ENCODE assay signal across 15 mouse cellular contexts in genomic region chr7:99963237-99963860, GRCm38 (mm10). TPM values are rescaled to one million over a fixed set of nuclear protein-coding genes. Genes with fewer than 3 reads are reported as not detected.
A peak's percentile ranks its signal among the peaks of the same experiment; 100 is the strongest.
DNase-seq lines count a peak whose midpoint lies in the region; ATAC-seq and TF ChIP-seq lines count a peak whose summit lies in the region.
"Had no signal": no experiment of that assay in that cellular context is flagged by ENCODE, and none has a peak within 500 bp of the region (broad histone marks: within the 10 kb centered on the region; RNA-seq: fewer than 3 reads in every experiment).

No protein-coding gene starts in this region.

- no peak overlapping the region for H3K27ac ChIP-seq in heart, embryonic 10.5 days
- peak overlapping the region; percentile 88 for H3K27ac ChIP-seq in kidney, postnatal 0 days
- H3K27ac ChIP-seq in MEL (ENCODE audit: control insufficient read depth, low read depth, low read length) = peak overlapping the region; percentile 59
- no peak overlapping the region for H3K27ac ChIP-seq in limb, embryonic 10.5 days
- H3K27ac ChIP-seq: midbrain, embryonic 12.5 days; neural tube, embryonic 13.5 days had no signal

- H3K4me3 ChIP-seq in heart, embryonic 10.5 days = no peak overlapping the region
- H3K4me3 ChIP-seq in kidney, postnatal 0 days (replicated peaks; ENCODE audit: low read depth, low read length) = no peak overlapping the region
- H3K4me3 ChIP-seq in MEL (ENCODE audit: control insufficient read depth in 1 of 2, insufficient read depth in 1 of 2, low read depth in 2 of 2, low read length in 2 of 2) = no peak overlapping the region
- H3K4me3 ChIP-seq in limb, embryonic 10.5 days = no peak overlapping the region
- H3K4me3 ChIP-seq: midbrain, embryonic 12.5 days; neural tube, embryonic 13.5 days had no signal

- peaks cover 36% of the 10 kb centered on the region for H3K4me1 ChIP-seq in heart, embryonic 10.5 days
- peaks cover 32% of the 10 kb centered on the region for H3K4me1 ChIP-seq in kidney, postnatal 0 days (replicated peaks; ENCODE audit: insufficient read depth, low read length)
- H3K4me1 ChIP-seq in MEL (ENCODE audit: control insufficient read depth in 1 of 2, insufficient read depth in 2 of 2, low read length in 2 of 2) = peaks cover 9 to 15% of the 10 kb centered on the region in 2 experiments
- H3K4me1 ChIP-seq in limb, embryonic 10.5 days = peaks cover 25% of the 10 kb centered on the region

- no peak overlapping the region for H3K9ac ChIP-seq in kidney, postnatal 0 days (ENCODE audit: low read depth, low read length)
- H3K9ac ChIP-seq in MEL (ENCODE audit: control insufficient read depth, low read depth, low read length, poor library complexity, severe bottlenecking) = no peak overlapping the region
- H3K9ac ChIP-seq: midbrain, embryonic 12.5 days; neural tube, embryonic 13.5 days had no signal

- 77% methylated on average over 3 of the region's 3 CpGs for WGBS in heart, embryonic 10.5 days
- 60% methylated on average over 3 of the region's 3 CpGs for WGBS in kidney, postnatal 0 days
- WGBS in limb, embryonic 10.5 days = 91% methylated on average over 3 of the region's 3 CpGs

- no peak for TF ChIP-seq CTCF in kidney, postnatal 0 days (IDR thresholded peaks at IDR 0.05; ENCODE audit: low read depth)
- no peak for TF ChIP-seq CTCF in MEL (IDR thresholded peaks at IDR 0.05 in 2 of 3, conservative IDR thresholded peaks at IDR 0.05 in 1 of 3; ENCODE audit: control insufficient read depth in 1 of 3, insufficient read depth in 1 of 3, low read depth in 2 of 3, low read length in 3 of 3, poor library complexity in 1 of 3, severe bottlenecking in 1 of 3)

- TF ChIP-seq POLR2A in MEL (IDR thresholded peaks at IDR 0.05; ENCODE audit: control insufficient read depth in 1 of 2, insufficient read depth in 1 of 2, low read depth in 1 of 2, low read length in 2 of 2, poor library complexity in 1 of 2) = no peak

- no peak for TF ChIP-seq RAD21 in MEL (IDR thresholded peaks at IDR 0.05; ENCODE audit: low read depth, low read length)

- peaks cover 1% of the 10 kb centered on the region; the same call in 1 of the 2 replicates for H3K79me2 ChIP-seq in MEL (ENCODE audit: control insufficient read depth, insufficient read depth, low read length, poor library complexity)

- H3K36me3 ChIP-seq in heart, embryonic 10.5 days = 0 out of 2 replicates have a peak, but pooled peaks cover 2% of the 10 kb centered on the region
- H3K36me3 ChIP-seq in kidney, postnatal 0 days (ENCODE audit: insufficient read depth, low read length) = no peaks in the 10 kb centered on the region
- peaks cover 0 to 24% of the 10 kb centered on the region in 2 experiments; a peak in 2 of 4 replicates for H3K36me3 ChIP-seq in MEL (ENCODE audit: control insufficient read depth in 1 of 2, insufficient read depth in 2 of 2, low read length in 2 of 2)
- no peaks in the 10 kb centered on the region for H3K36me3 ChIP-seq in limb, embryonic 10.5 days
- H3K36me3 ChIP-seq: midbrain, embryonic 12.5 days; neural tube, embryonic 13.5 days had no signal

- H3K27me3 ChIP-seq in heart, embryonic 10.5 days (ENCODE audit: insufficient read depth, poor library complexity, severe bottlenecking) = no peaks in the 10 kb centered on the region
- no peaks in the 10 kb centered on the region for H3K27me3 ChIP-seq in kidney, postnatal 0 days (ENCODE audit: insufficient read depth, low read length)
- H3K27me3 ChIP-seq in MEL (ENCODE audit: control insufficient read depth in 1 of 2, insufficient read depth in 2 of 2, low read length in 2 of 2) = no peaks in the 10 kb centered on the region
- no peaks in the 10 kb centered on the region for H3K27me3 ChIP-seq in limb, embryonic 10.5 days (ENCODE audit: low read depth, poor library complexity, severe bottlenecking)
- H3K27me3 ChIP-seq: midbrain, embryonic 12.5 days; neural tube, embryonic 13.5 days had no signal

- peak; percentile 31 for DNase-seq in heart, embryonic 10.5 days (ENCODE audit: low spot score)
- no peak for DNase-seq in heart, postnatal 4 days
- no peak for DNase-seq in kidney, postnatal 0 days (ENCODE audit: low spot score)
- no peak for DNase-seq in kidney, adult 8-10 months
- no peak for DNase-seq in MEL (ENCODE audit: low read depth, low spot score)
- DNase-seq in limb, embryonic 10.5 days (ENCODE audit: low spot score) = peak; percentile 18
- no peak for DNase-seq in frontal cortex, postnatal 14 days (ENCODE audit: low spot score in 2 of 2)
- DNase-seq: cerebellum, postnatal 14 days had no signal

- no peak overlapping the region; the same call in 1 of the 2 replicates for H3K4me2 ChIP-seq in kidney, postnatal 0 days (ENCODE audit: low read length)
- H3K4me2 ChIP-seq: heart, embryonic 11.5 days; midbrain, embryonic 12.5 days; neural tube, embryonic 13.5 days had no signal

- TF ChIP-seq EP300 in MEL (IDR thresholded peaks at IDR 0.05; ENCODE audit: low read depth in 1 of 2, low read length in 2 of 2) = no peak

- ATAC-seq in kidney, postnatal 0 days (replicated peaks; ENCODE audit: low FRiP score, low read depth) = no peak; the same call in 1 of the 2 replicates
- no peak for ATAC-seq in granulocyte monocyte progenitor cell, adult 5-6 weeks (replicated peaks; ENCODE audit: poor library complexity, severe bottlenecking)
- ATAC-seq: activated CD4-positive, CD25-positive, alpha-beta regulatory T cell, adult 4 months; forebrain, embryonic 16.5 days had no signal

- H3K9me3 ChIP-seq in heart, embryonic 10.5 days = no peaks in the 10 kb centered on the region
- no peaks in the 10 kb centered on the region for H3K9me3 ChIP-seq in kidney, postnatal 0 days (replicated peaks; ENCODE audit: low read length)
- H3K9me3 ChIP-seq in MEL (replicated peaks; ENCODE audit: insufficient read depth, low read length) = no peaks in the 10 kb centered on the region
- no peaks in the 10 kb centered on the region for H3K9me3 ChIP-seq in limb, embryonic 10.5 days (replicated peaks)
- H3K9me3 ChIP-seq: midbrain, embryonic 12.5 days; neural tube, embryonic 13.5 days had no signal

TF ChIP-seq in MEL, 35 proteins besides CTCF, POLR2A, EP300 and RAD21:
- TF ChIP-seq MYC (IDR thresholded peaks at IDR 0.05; ENCODE audit: low read depth, low read length) (no peak), TAL1 (IDR thresholded peaks at IDR 0.05; ENCODE audit: low read length) (no peak), CHD2 (IDR thresholded peaks at IDR 0.05; ENCODE audit: low read length) (no peak), MAZ (IDR thresholded peaks at IDR 0.05; ENCODE audit: low read depth, low read length) (no peak), TBP (IDR thresholded peaks at IDR 0.05; ENCODE audit: low read depth, low read length) (no peak)

RNA-seq across cellular contexts. Expression of gene Rnf169, which starts 16.9 kb away (rescaled TPM):
- 3.1 and 4.3 TPM in 2 replicates for polyA plus RNA-seq in heart, embryonic 10.5 days (2016; fragmentation: Nextera tagmentation; extraction: Ambion mirVana)
- total RNA-seq in heart, postnatal 4 days (2021) = 10 to 100 TPM; 16.1 to 16.9 TPM
- polyA plus RNA-seq in kidney, postnatal 0 days (2015; fragmentation: Nextera tagmentation; extraction: Ambion mirVana) = 4.4 and 5.0 TPM in 2 replicates
- total RNA-seq in MEL (2012; rRNA removed) = 5.9 and 6.2 TPM in 2 replicates
- 1 to 10 TPM in 1 of 2 experiments, not detected in 1; 7.2 TPM for polyA plus RNA-seq in MEL (2012; ENCODE audit: insufficient read depth in 1 of 2, insufficient read length in 2 of 2, low read depth in 1 of 2, low replicate concordance in 2 of 2, missing spikeins in 1 of 2)
- 5.6 and 6.3 TPM in 2 replicates for polyA plus RNA-seq in limb, embryonic 10.5 days (2016; fragmentation: Nextera tagmentation; extraction: Ambion mirVana)
- 15.2 and 18.9 TPM in 2 replicates for total RNA-seq in granulocyte monocyte progenitor cell, adult 5-6 weeks (2014; fragmentation: Nextera tagmentation)
- total RNA-seq in granulocyte monocyte progenitor cell, adult 5-6 weeks (2017) = 15.7 and 17.9 TPM in 2 replicates

RNA-seq across cellular contexts. Expression of gene Chrdl2, which starts 42.6 kb away (rescaled TPM):
- polyA plus RNA-seq in heart, embryonic 10.5 days (2016; fragmentation: Nextera tagmentation; extraction: Ambion mirVana) = 0.65 TPM in 1 of 2 replicates, not detected in the other
- total RNA-seq in heart, postnatal 4 days (2021) = not detected
- polyA plus RNA-seq in kidney, postnatal 0 days (2015; fragmentation: Nextera tagmentation; extraction: Ambion mirVana) = 0.22 and 0.32 TPM in 2 replicates
- not detected in 2 replicates for total RNA-seq in MEL (2012; rRNA removed)
- polyA plus RNA-seq in MEL (2012; ENCODE audit: insufficient read depth in 1 of 2, insufficient read length in 2 of 2, low read depth in 1 of 2, low replicate concordance in 2 of 2, missing spikeins in 1 of 2) = under 1 TPM in 1 of 2 experiments, not detected in 1; 0.08 TPM
- polyA plus RNA-seq in limb, embryonic 10.5 days (2016; fragmentation: Nextera tagmentation; extraction: Ambion mirVana) = 0.14 and 0.19 TPM in 2 replicates
- not detected in 2 replicates for total RNA-seq in granulocyte monocyte progenitor cell, adult 5-6 weeks (2014; fragmentation: Nextera tagmentation)
- total RNA-seq in granulocyte monocyte progenitor cell, adult 5-6 weeks (2017) = not detected in 2 replicates
- polyA plus RNA-seq: activated CD4-positive, CD25-positive, alpha-beta regulatory T cell, adult 4 months; C2C12; midbrain, embryonic 12.5 days had no signal

Comparison
In these comparisons a context has a peak if more than half of its experiments do, and no peak if none do; other contexts are left out.
1. DNase-seq: peak in heart, embryonic 10.5 days (single experiment) and limb, embryonic 10.5 days (single experiment); none in heart, postnatal 4 days (single experiment), kidney, postnatal 0 days (single experiment), kidney, adult 8-10 months (0 of 2), MEL (single experiment) and frontal cortex, postnatal 14 days (0 of 2).
2. H3K27ac ChIP-seq: peak in kidney, postnatal 0 days (single experiment) and MEL (single experiment); none in heart, embryonic 10.5 days (single experiment) and limb, embryonic 10.5 days (single experiment).